Mouse (Mus musculus): Measurements from ENCODE around the gene Adcy1.

Gene Adcy1

GRCm38 (mm10) chr11:7063681-7064267 lies 485 bp downstream of the Adcy1 start:
- Histone ChIP-seq H3K9me3 (ENCODE audit: low read length) (no peaks in the 10 kb centered on the region), H3K27me3 (ENCODE audit: insufficient read depth, low read length) (peaks cover 84% of the 10 kb centered on the region), H3K36me3 (ENCODE audit: insufficient read depth, low read length) (no peaks in the 10 kb centered on the region), H3K4me1 (replicated peaks; ENCODE audit: low read depth, low read length) (peaks cover 58% of the 10 kb centered on the region), H3K4me3 (replicated peaks; ENCODE audit: low read length) (peak overlapping the region; percentile 82)
- TF ChIP-seq CTCF (conservative IDR thresholded peaks at IDR 0.05; ENCODE audit: low read length): no peak

GRCm38 (mm10) chr11:7064484-7065185 lies 1.3 kb downstream of the Adcy1 start:
- Histone ChIP-seq H3K4me3 (replicated peaks; ENCODE audit: low read length) (peak overlapping the region; percentile 82), H3K9me3 (ENCODE audit: low read length) (no peaks in the 10 kb centered on the region), H3K36me3 (ENCODE audit: insufficient read depth, low read length) (no peaks in the 10 kb centered on the region), H3K27me3 (ENCODE audit: insufficient read depth, low read length) (peaks cover 82% of the 10 kb centered on the region), H3K4me1 (replicated peaks; ENCODE audit: low read depth, low read length) (peaks cover 67% of the 10 kb centered on the region)
- TF ChIP-seq CTCF (conservative IDR thresholded peaks at IDR 0.05; ENCODE audit: low read length) (no peak), NANOG (IDR thresholded peaks at IDR 0.05; ENCODE audit: borderline replicate concordance, low read length) (no peak), POU5F1 (IDR thresholded peaks at IDR 0.05; ENCODE audit: borderline replicate concordance, low read length) (no peak)

- no peak for TF ChIP-seq CTCF (conservative IDR thresholded peaks at IDR 0.05; ENCODE audit: low read length)
- TF ChIP-seq NANOG (IDR thresholded peaks at IDR 0.05; ENCODE audit: borderline replicate concordance, low read length): no peak
- no peak for TF ChIP-seq POU5F1 (IDR thresholded peaks at IDR 0.05; ENCODE audit: borderline replicate concordance, low read length)
- Histone ChIP-seq H3K36me3 (ENCODE audit: insufficient read depth, low read length) (no peaks in the 10 kb centered on the region), H3K4me1 (replicated peaks; ENCODE audit: low read depth, low read length) (peaks cover 74% of the 10 kb centered on the region), H3K27me3 (ENCODE audit: insufficient read depth, low read length) (peaks cover 75% of the 10 kb centered on the region), H3K9me3 (ENCODE audit: low read length) (no peaks in the 10 kb centered on the region), H3K4me3 (replicated peaks; ENCODE audit: low read length) (peak overlapping the region; percentile 82)
Measured at GRCm38 (mm10) chr11:7065388-7065787, 2.1 kb downstream of the Adcy1 start.

- H3K4me1 ChIP-seq (replicated peaks; ENCODE audit: low read depth, low read length): peaks cover 78% of the 10 kb centered on the region
- no peak overlapping the region for H3K4me3 ChIP-seq (replicated peaks; ENCODE audit: low read length)
- H3K36me3 ChIP-seq (ENCODE audit: insufficient read depth, low read length): no peaks in the 10 kb centered on the region
- TF ChIP-seq POU5F1 (IDR thresholded peaks at IDR 0.05; ENCODE audit: borderline replicate concordance, low read length): no peak
- no peak for TF ChIP-seq CTCF (conservative IDR thresholded peaks at IDR 0.05; ENCODE audit: low read length)
- TF ChIP-seq NANOG (IDR thresholded peaks at IDR 0.05; ENCODE audit: borderline replicate concordance, low read length): no peak
- H3K9me3 ChIP-seq (ENCODE audit: low read length): no peaks in the 10 kb centered on the region
- peaks cover 70% of the 10 kb centered on the region for H3K27me3 ChIP-seq (ENCODE audit: insufficient read depth, low read length)
Measured at GRCm38 (mm10) chr11:7065876-7066275, 2.6 kb downstream of the Adcy1 start.

GRCm38 (mm10) chr11:7067263-7067662 lies 4.0 kb downstream of the Adcy1 start:
- no peak for TF ChIP-seq POU5F1 (IDR thresholded peaks at IDR 0.05; ENCODE audit: borderline replicate concordance, low read length)
- no peak for TF ChIP-seq CTCF (conservative IDR thresholded peaks at IDR 0.05; ENCODE audit: low read length)
- no peak for TF ChIP-seq NANOG (IDR thresholded peaks at IDR 0.05; ENCODE audit: borderline replicate concordance, low read length)
- H3K9me3 ChIP-seq (ENCODE audit: low read length): no peaks in the 10 kb centered on the region
- H3K4me3 ChIP-seq (replicated peaks; ENCODE audit: low read length): no peak overlapping the region
- H3K4me1 ChIP-seq (replicated peaks; ENCODE audit: low read depth, low read length): peaks cover 89% of the 10 kb centered on the region
- H3K36me3 ChIP-seq (ENCODE audit: insufficient read depth, low read length): no peaks in the 10 kb centered on the region
- H3K27me3 ChIP-seq (ENCODE audit: insufficient read depth, low read length): peaks cover 59% of the 10 kb centered on the region

- TF ChIP-seq NANOG (IDR thresholded peaks at IDR 0.05; ENCODE audit: borderline replicate concordance, low read length) (no peak), POU5F1 (IDR thresholded peaks at IDR 0.05; ENCODE audit: borderline replicate concordance, low read length) (no peak), CTCF (conservative IDR thresholded peaks at IDR 0.05; ENCODE audit: low read length) (no peak)
- peaks cover 92% of the 10 kb centered on the region for H3K4me1 ChIP-seq (replicated peaks; ENCODE audit: low read depth, low read length)
- peaks cover 48% of the 10 kb centered on the region for H3K27me3 ChIP-seq (ENCODE audit: insufficient read depth, low read length)
- no peak overlapping the region for H3K4me3 ChIP-seq (replicated peaks; ENCODE audit: low read length)
- no peaks in the 10 kb centered on the region for H3K9me3 ChIP-seq (ENCODE audit: low read length)
- H3K36me3 ChIP-seq (ENCODE audit: insufficient read depth, low read length): no peaks in the 10 kb centered on the region
Measured at GRCm38 (mm10) chr11:7068479-7069235, 5.4 kb downstream of the Adcy1 start.

GRCm38 (mm10) chr11:7069762-7070161 lies 6.5 kb downstream of the Adcy1 start:
- Histone ChIP-seq H3K36me3 (ENCODE audit: insufficient read depth, low read length) (no peaks in the 10 kb centered on the region), H3K9me3 (ENCODE audit: low read length) (no peaks in the 10 kb centered on the region), H3K4me3 (replicated peaks; ENCODE audit: low read length) (no peak overlapping the region), H3K4me1 (replicated peaks; ENCODE audit: low read depth, low read length) (peaks cover 82% of the 10 kb centered on the region), H3K27me3 (ENCODE audit: insufficient read depth, low read length) (peaks cover 37% of the 10 kb centered on the region)
- no peak for TF ChIP-seq POU5F1 (IDR thresholded peaks at IDR 0.05; ENCODE audit: borderline replicate concordance, low read length)
- TF ChIP-seq NANOG (IDR thresholded peaks at IDR 0.05; ENCODE audit: borderline replicate concordance, low read length): no peak
- no peak for TF ChIP-seq CTCF (conservative IDR thresholded peaks at IDR 0.05; ENCODE audit: low read length)

- peaks cover 63% of the 10 kb centered on the region for H3K4me1 ChIP-seq (replicated peaks; ENCODE audit: low read depth, low read length)
- H3K36me3 ChIP-seq (ENCODE audit: insufficient read depth, low read length): no peaks in the 10 kb centered on the region
- H3K9me3 ChIP-seq (ENCODE audit: low read length): no peaks in the 10 kb centered on the region
- H3K27me3 ChIP-seq (ENCODE audit: insufficient read depth, low read length): peaks cover 21% of the 10 kb centered on the region; the same call in 1 of the 2 replicates
- no peak for TF ChIP-seq NANOG (IDR thresholded peaks at IDR 0.05; ENCODE audit: borderline replicate concordance, low read length)
- no peak for TF ChIP-seq CTCF (conservative IDR thresholded peaks at IDR 0.05; ENCODE audit: low read length)
- no peak for TF ChIP-seq POU5F1 (IDR thresholded peaks at IDR 0.05; ENCODE audit: borderline replicate concordance, low read length)
- no peak overlapping the region for H3K4me3 ChIP-seq (replicated peaks; ENCODE audit: low read length)
Measured at GRCm38 (mm10) chr11:7071617-7072016, 8.3 kb downstream of the Adcy1 start.

Data from E14TG2a.4 (cell line).